Mouse (Mus musculus) layer of hippocampus, adult 6 months (tissue): ENCODE results near the gene Tbx6. TPM values are rescaled to one million over a fixed set of nuclear protein-coding genes. Genes with fewer than 3 reads are reported as not detected.

Experiments
- long read RNA-seq, 2 experiments: library from polyadenylated mRNA; unstranded; transcript quantifications; one replicate each; pipeline ENCODE4 v2.0.0; 2019 to 2020
- polyA plus RNA-seq: library from polyadenylated mRNA; unstranded; fragments of <200 nt; fragmentation: Nextera tagmentation; gene quantifications from 2 replicates; pipeline ENCODE4 v1.2.3, GENCODE M21; 2021

The Tbx6 gene
- polyA plus RNA-seq, result not detected in 2 replicates
- long read RNA-seq, experiment 1, result 0 reads
- long read RNA-seq, experiment 2, result 0 reads

DNA sequence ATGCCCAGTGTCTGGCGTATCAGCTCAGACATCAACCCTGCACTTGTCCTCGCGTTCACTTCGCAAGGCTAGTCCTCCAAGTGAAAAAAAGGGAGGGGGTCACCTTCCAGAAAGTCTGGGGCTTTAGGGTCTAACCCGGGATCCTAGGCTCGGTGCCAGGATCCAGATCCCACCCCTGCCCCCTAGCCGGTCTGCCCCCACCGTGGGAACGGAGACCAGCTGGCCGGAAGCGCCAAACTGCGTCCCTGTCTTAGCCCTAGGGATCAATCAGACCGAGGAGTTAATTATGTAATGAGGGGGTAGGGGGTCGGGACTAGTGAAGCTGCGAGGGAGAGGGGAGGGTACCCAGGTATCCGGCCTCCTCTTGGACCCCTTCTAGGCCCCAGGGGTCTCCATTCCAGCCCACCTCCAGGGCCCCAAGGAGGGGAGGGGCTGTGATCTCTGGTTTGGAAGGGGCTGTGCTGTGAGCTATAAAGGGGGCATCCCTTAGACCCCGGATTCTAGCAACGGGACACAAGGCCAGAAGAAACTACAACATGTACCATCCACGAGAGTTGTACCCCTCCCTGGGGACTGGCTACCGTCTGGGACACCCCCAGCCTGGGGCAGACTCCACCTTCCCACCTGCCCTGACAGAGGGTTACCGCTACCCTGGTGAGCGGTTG is at the start of gene Tbx6:
Gene Tbx6, plus strand, starts transcription at position 513 of the 665 bp plus-strand sequence.

GRCm38 (mm10) chr7:126759050-126759671 is 22.1 kb upstream of the Tbx6 start, which contains the start of gene Mapk3:
Mapk3 (plus strand) TSS chr7:126759601.

DNA sequence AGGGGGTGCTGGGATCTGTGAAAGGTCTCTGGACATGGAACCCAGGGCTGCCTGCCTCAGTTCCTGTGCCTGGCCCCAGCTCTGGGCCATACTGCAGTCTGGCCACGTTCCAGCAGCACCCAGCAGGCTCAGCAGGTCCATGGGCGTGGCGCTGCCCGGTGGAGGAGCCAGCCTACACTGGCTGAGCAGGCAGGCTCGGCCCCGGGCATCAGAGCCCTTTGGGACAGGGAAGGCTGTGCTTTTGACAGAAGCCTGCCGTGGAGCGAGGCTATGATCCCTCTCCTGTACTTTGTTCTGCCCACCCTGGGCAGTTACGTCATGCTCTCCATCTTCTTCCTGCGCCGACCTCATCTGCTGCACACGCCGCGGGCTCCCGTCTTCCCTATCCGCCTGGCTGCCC is 15.1 kb upstream of the Tbx6 start, which contains the start of gene Gdpd3:
Gene Gdpd3, plus strand, starts transcription at position 134 of the 400 bp plus-strand sequence.

DNA sequence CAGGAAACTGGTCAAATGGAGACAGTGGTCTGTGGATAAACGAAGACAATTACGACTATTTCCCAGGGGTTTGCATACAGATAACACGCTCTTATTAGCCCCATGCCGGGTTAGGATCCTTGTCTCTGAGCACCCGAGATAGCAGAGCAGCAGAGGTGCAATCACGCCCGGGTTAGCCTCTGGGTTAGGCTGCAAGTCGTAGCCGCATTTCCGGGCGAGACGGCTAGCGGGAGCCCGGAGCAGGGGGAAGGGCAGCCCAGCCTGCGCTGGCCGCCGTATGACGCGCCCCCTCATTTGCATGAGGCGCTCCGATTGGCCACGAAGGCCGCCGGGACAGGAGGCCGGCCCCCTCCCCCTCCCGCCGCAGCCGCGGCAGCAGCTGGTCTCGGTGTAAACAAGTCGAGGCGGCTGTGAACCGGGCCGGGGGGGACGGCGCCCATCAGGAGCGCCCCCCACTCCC is 4.7 kb upstream of the Tbx6 start, which contains the start of gene Ypel3:
Gene Ypel3, plus strand, starts transcription at position 358 of the 460 bp plus-strand sequence.

GRCm38 (mm10) chr7:126791851-126792720 is 10.8 kb downstream of the Tbx6 start, which contains the start of gene Ppp4c:
Ppp4c (minus strand) TSS chr7:126792496.

DNA sequence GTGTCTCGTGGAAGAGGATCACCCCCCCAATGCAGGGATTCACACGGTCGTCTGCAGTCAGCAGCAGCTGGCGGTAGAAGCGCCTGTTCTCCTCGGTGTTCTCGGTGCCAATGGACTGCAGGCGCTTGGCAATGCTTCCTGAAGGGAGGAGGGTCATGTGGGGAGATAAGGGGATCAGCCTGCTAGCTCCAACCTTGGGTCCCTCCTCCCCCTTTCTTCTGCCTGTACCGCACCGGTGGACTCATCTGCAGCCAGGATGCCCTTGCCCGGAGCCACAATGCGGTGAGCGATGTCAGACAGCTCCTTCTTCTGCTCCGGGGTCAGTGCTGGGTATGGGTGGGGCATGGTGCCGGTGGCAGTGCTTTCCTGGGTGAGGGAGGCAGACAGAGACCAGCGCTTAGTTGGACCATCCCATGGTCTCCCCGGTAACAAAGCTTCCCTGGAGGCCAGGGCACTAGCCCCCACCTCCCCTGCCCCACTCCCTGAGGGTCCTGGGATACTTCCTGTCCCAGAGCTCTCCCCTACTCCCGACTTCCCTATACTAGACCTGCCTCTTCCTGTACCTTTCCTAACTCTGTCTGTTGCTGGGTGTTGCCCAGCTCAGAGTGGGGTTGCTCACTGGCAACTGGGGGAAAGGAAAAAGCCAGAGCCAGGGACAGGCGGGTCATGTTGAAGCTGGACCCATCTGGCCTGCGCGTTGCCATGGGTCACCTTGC is 16.3 kb downstream of the Tbx6 start, which contains the start of gene Fam57b:
Gene Fam57b, plus strand, starts transcription at position 258 of the 716 bp plus-strand sequence.

GRCm38 (mm10) chr7:126831539-126831938 is 50.3 kb downstream of the Tbx6 start, which contains the start of gene 4930451I11Rik:
4930451I11Rik (minus strand) TSS chr7:126831639.

Other genes with a start within 250 kb of the Tbx6 start
- gene Eif3c, start 215.1 kb upstream of the Tbx6 start, polyA plus RNA-seq, result 220 and 222 TPM in 2 replicates
- gene Apobr, start 196.5 kb upstream of the Tbx6 start, polyA plus RNA-seq, result 0.18 and 0.43 TPM in 2 replicates
- 14.4 and 15.6 TPM in 2 replicates for gene Cln3, start 195.7 kb upstream of the Tbx6 start, polyA plus RNA-seq
- gene Il27, start 186.5 kb upstream of the Tbx6 start, polyA plus RNA-seq, result not detected in 2 replicates
- gene Nupr1, start 150.6 kb upstream of the Tbx6 start, polyA plus RNA-seq, result 23.0 and 25.6 TPM in 2 replicates
- gene Sgf29, start 132.2 kb upstream of the Tbx6 start, polyA plus RNA-seq, result 29.6 and 29.9 TPM in 2 replicates
- 11.5 and 17.2 TPM in 2 replicates for gene Sult1a1, start 105.1 kb upstream of the Tbx6 start, polyA plus RNA-seq
- 280 and 281 TPM in 2 replicates for gene Bola2, start 86.1 kb upstream of the Tbx6 start, polyA plus RNA-seq
- 6.3 and 7.9 TPM in 2 replicates for gene Slx1b, start 85.7 kb upstream of the Tbx6 start, polyA plus RNA-seq
- 113 and 139 TPM in 2 replicates for gene Coro1a, start 73.7 kb upstream of the Tbx6 start, polyA plus RNA-seq
- 44.9 and 49.7 TPM in 2 replicates for gene Mapk3, start 21.9 kb upstream of the Tbx6 start, polyA plus RNA-seq
- gene Gdpd3, start 15.1 kb upstream of the Tbx6 start, polyA plus RNA-seq, result 0.65 TPM in 1 of 2 replicates, not detected in the other
- 240 and 274 TPM in 2 replicates for gene Ypel3, start 4.5 kb upstream of the Tbx6 start, polyA plus RNA-seq
- gene Ppp4c, start 11.0 kb downstream of the Tbx6 start, polyA plus RNA-seq, result 52.4 and 61.8 TPM in 2 replicates
- gene Fam57b, start 16.2 kb downstream of the Tbx6 start, polyA plus RNA-seq, result 4.4 and 5.3 TPM in 2 replicates
- not detected in 2 replicates for gene 4930451I11Rik, start 50.2 kb downstream of the Tbx6 start, polyA plus RNA-seq
- gene Doc2a, start 65.9 kb downstream of the Tbx6 start, polyA plus RNA-seq, result 6.7 and 7.2 TPM in 2 replicates
- gene Hirip3, start 80.5 kb downstream of the Tbx6 start, polyA plus RNA-seq, result 2.4 and 3.8 TPM in 2 replicates
- gene Ino80e, start 80.9 kb downstream of the Tbx6 start, polyA plus RNA-seq, result 46.0 and 48.1 TPM in 2 replicates
- gene Taok2, start 103.2 kb downstream of the Tbx6 start, polyA plus RNA-seq, result 8.2 and 10.1 TPM in 2 replicates
- gene Tmem219, start 141.4 kb downstream of the Tbx6 start, polyA plus RNA-seq, result 28.6 and 32.5 TPM in 2 replicates
- 262 and 282 TPM in 2 replicates for gene Kctd13, start 147.4 kb downstream of the Tbx6 start, polyA plus RNA-seq
- gene Asphd1, start 168.1 kb downstream of the Tbx6 start, polyA plus RNA-seq, result 10.4 and 12.0 TPM in 2 replicates
- 70.3 and 76.4 TPM in 2 replicates for gene Sez6l2, start 169.1 kb downstream of the Tbx6 start, polyA plus RNA-seq
- gene Cdipt, start 194.4 kb downstream of the Tbx6 start, polyA plus RNA-seq, result 205 and 220 TPM in 2 replicates
- gene Cdiptos, start 194.6 kb downstream of the Tbx6 start, polyA plus RNA-seq, result 0.46 and 0.93 TPM in 2 replicates
- gene Mvp, start 233.1 kb downstream of the Tbx6 start, polyA plus RNA-seq, result 4.2 and 5.5 TPM in 2 replicates
- 0.55 TPM in 1 of 2 replicates, not detected in the other for gene Pagr1b, start 235.0 kb downstream of the Tbx6 start, polyA plus RNA-seq
- gene Pagr1a, start 235.9 kb downstream of the Tbx6 start, polyA plus RNA-seq, result 28.6 and 49.8 TPM in 2 replicates
- 8.1 and 19.3 TPM in 2 replicates for gene Gm42742, start 239.6 kb downstream of the Tbx6 start, polyA plus RNA-seq
- 96.1 and 120 TPM in 2 replicates for gene Prrt2, start 239.7 kb downstream of the Tbx6 start, polyA plus RNA-seq
- 5.6 and 7.1 TPM in 2 replicates for gene Maz, start 245.6 kb downstream of the Tbx6 start, polyA plus RNA-seq